Mouse (Mus musculus) heart, postnatal 0 days (tissue): ENCODE data around the gene Soat1. TPM values are rescaled to one million over a fixed set of nuclear protein-coding genes. Genes with fewer than 3 reads are reported as not detected.

ENCODE experiments used
- ATAC-seq: fragments of 200-750 bp; cut with Nextera tagmentation; 2 replicates; pipeline ENCODE4 v1.8.0; 2017; ENCODE audit warnings: low read depth, moderate number of reproducible peaks, moderate library complexity; ENCODE audit not compliant: insufficient read depth
- DNase-seq: peaks from one replicate; pipeline ENCODE4 v3.0.0-alpha.2; 2016; ENCODE audit warnings: low spot score
- H3K27ac ChIP-seq: fragments of 300-500 bp; sonication (generic); 2 replicates; pipeline ENCODE4 v1.5.1; 2014; ENCODE audit warnings: low read depth, mild to moderate bottlenecking
- H3K27me3 ChIP-seq: fragments of 300-500 bp; sonication (generic); 2 replicates; pipeline ENCODE4 v1.6.1; 2014; ENCODE audit warnings: low read length, mixed read lengths; ENCODE audit not compliant: control insufficient read depth, insufficient read depth
- H3K36me3 ChIP-seq: fragments of 300-500 bp; sonication (generic); replicated peaks from 2 replicates; pipeline ENCODE4 v1.6.1; 2014; ENCODE audit warnings: low read length, mixed read lengths; ENCODE audit not compliant: control insufficient read depth, insufficient read depth
- H3K4me1 ChIP-seq: fragments of 300-500 bp; sonication (generic); 2 replicates; pipeline ENCODE4 v1.6.1; 2014; ENCODE audit warnings: antibody characterized with exemption; ENCODE audit not compliant: control insufficient read depth, insufficient read depth
- H3K4me2 ChIP-seq: fragments of 300-500 bp; sonication (generic); 2 replicates; pipeline ENCODE4 v1.6.1; 2014; ENCODE audit warnings: low read depth, mild to moderate bottlenecking, low read length, moderate library complexity
- H3K4me3 ChIP-seq: fragments of 300-500 bp; sonication (generic); 2 replicates; pipeline ENCODE4 v1.5.1; 2014; ENCODE audit warnings: low read depth, low read length
- H3K9ac ChIP-seq: fragments of 300-500 bp; sonication (generic); replicated peaks from 2 replicates; pipeline ENCODE4 v1.6.1; 2014; ENCODE audit warnings: low read depth, low read length, mixed read lengths
- H3K9me3 ChIP-seq: fragments of 300-500 bp; sonication (generic); replicated peaks from 2 replicates; pipeline ENCODE4 v1.6.1; 2016; ENCODE audit warnings: low read length; ENCODE audit not compliant: control insufficient read depth
- CTCF ChIP-seq: IDR thresholded peaks from 2 replicates; pipeline ENCODE4 v1.5.1; 2016; ENCODE audit warnings: antibody characterized with exemption, control low read depth, low read depth
- EP300 ChIP-seq: IDR thresholded peaks from 2 replicates; pipeline ENCODE4 v1.6.1; 2016; ENCODE audit warnings: antibody characterized with exemption, low read depth
- WGBS: fragments of 180-500 bp; shearing (Covaris S2); extraction: QIAGEN DNeasy Blood & Tissue Kit; methylation state at CpG from one replicate; pipeline ENCODE4 v1.1.7; 2014; 5-methylcytosine and 5-hydroxymethylcytosine counted together
- polyA plus RNA-seq: library from polyadenylated mRNA; unstranded; fragments of >200 nt; fragmentation: Nextera tagmentation; extraction: Ambion mirVana; gene quantifications from 2 replicates; pipeline ENCODE4 v1.2.1, GENCODE M21; 2015
- total RNA-seq: library from RNA; depleted of rRNA; stranded (reverse); fragments of >200 nt; gene quantifications from 2 replicates; pipeline ENCODE4 v1.2.3, GENCODE M21; 2014; ENCODE audit warnings: low replicate concordance

Gene Soat1
- total and polyA plus RNA-seq, 2 experiments from 2014 or later, result 8.6 to 47.3 TPM

DNA sequence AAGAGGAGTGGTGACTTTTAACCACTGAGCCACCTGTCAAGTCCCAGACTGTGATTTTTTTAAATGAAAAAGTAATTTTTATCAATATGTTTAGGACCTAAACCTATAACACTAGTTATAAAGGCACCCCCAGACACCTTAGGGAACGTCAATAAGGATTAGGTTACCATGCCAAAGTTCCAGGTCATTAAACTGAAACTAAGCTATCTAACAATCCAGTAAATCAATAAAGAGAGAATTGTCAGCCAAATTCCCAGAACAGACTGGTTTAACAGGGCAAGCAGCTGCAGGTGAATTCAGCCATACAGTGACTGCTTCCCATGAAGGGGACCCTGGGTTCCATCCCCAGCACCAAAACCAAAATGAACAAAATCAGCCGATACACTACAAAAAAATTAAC, 31.8 kb upstream of the Soat1 start:
- DNase-seq (no peak), ATAC-seq (no peak)
- no peaks in the 10 kb centered on the region for H3K4me1 ChIP-seq
- H3K9me3 ChIP-seq, result no peaks in the 10 kb centered on the region
- no peak overlapping the region for H3K4me2 ChIP-seq
- TF ChIP-seq EP300 (no peak), CTCF (no peak)
- H3K4me3 ChIP-seq, result no peak overlapping the region
- WGBS, result 87% methylated on average over 2 of the region's 2 CpGs
- H3K27me3 ChIP-seq, result no peaks in the 10 kb centered on the region
- H3K27ac ChIP-seq, result no peak overlapping the region
- H3K9ac ChIP-seq, result no peak overlapping the region
- no peaks in the 10 kb centered on the region for H3K36me3 ChIP-seq

DNA sequence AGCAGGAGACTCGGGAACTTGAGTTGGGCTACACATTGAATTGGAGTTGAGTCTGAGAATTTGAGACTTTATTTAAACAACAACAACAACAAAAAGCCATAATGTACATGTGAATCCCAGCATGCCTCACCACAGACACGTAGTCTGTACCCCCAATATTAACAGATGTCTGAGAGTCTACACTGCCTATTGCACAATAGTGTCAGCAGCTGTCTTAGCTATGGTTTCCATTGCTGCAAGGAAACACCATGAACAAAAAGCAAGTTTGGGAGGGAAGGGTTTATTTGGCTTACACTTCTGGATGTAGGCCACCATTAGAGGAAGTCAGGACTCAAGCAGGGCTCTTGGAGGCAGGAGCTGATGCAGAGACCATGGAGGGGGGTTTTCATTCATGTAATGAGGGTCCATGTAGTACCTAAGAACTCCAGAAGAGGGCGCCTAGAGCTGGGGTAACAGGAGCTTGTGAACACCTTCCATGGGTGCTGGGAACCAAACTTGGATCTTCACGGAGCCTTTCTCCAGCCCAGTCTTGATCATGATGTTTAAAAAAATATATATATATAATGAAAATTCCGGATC, 30.9 kb upstream of the Soat1 start:
- Histone ChIP-seq H3K4me1 (no peaks in the 10 kb centered on the region), H3K27me3 (no peaks in the 10 kb centered on the region), H3K9ac (no peak overlapping the region), H3K27ac (no peak overlapping the region), H3K9me3 (no peaks in the 10 kb centered on the region), H3K36me3 (no peaks in the 10 kb centered on the region), H3K4me3 (no peak overlapping the region), H3K4me2 (no peak overlapping the region)
- DNase-seq (no peak), ATAC-seq (no peak)
- 67% methylated on average over 5 of the region's 5 CpGs for WGBS
- TF ChIP-seq CTCF, result no peak

DNA sequence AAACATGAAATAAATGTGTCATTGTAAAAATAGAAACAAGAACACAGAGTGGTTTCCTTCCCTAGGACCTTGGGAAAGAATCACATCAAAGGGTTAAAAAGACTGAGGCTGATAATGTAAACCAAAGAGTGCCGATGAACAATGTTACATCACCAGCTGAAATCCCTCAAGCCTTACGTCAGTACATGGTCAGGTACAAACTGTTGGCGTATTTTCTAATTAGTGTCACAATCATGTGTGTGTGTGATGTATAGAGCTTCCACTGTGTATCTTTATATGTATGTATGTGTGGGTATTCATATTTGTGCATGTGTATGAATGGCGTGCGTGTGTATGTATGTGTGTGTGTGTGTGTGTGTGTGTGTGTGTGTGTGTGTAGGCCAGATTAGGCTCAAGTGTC, 22.8 kb upstream of the Soat1 start:
- Histone ChIP-seq H3K4me3 (no peak overlapping the region), H3K4me1 (no peaks in the 10 kb centered on the region), H3K27me3 (no peaks in the 10 kb centered on the region), H3K4me2 (no peak overlapping the region), H3K36me3 (no peaks in the 10 kb centered on the region), H3K27ac (no peak overlapping the region), H3K9ac (no peak overlapping the region), H3K9me3 (no peaks in the 10 kb centered on the region)
- WGBS, result 73% methylated on average over 5 of the region's 5 CpGs
- DNase-seq (no peak), ATAC-seq (no peak)
- TF ChIP-seq EP300, result no peak
- TF ChIP-seq CTCF, result no peak

DNA sequence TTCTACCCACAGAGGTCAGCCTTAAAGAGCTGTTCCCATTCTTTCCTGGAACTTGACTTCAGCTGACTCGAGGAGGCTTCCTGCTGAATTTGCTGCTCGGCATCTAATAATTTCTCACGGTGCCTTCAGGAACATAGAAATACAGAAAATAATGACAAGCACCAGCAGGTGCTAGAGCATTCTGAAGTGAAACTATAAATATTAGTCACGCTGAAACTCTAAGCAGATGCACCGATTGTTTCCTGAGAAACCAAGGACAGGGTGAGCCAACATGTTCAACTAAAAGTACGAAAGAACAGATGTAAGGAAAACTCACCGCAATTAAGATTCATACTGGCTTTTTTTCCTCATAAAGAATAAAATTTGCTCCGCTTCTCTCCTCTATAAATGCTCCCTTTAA, 20.9 kb upstream of the Soat1 start:
- no peaks in the 10 kb centered on the region for H3K27me3 ChIP-seq
- no peak overlapping the region for H3K4me2 ChIP-seq
- no peak for DNase-seq
- H3K4me1 ChIP-seq, result no peaks in the 10 kb centered on the region
- H3K4me3 ChIP-seq, result no peak overlapping the region
- no peak overlapping the region for H3K27ac ChIP-seq
- TF ChIP-seq EP300 (no peak), CTCF (no peak)
- H3K36me3 ChIP-seq, result no peaks in the 10 kb centered on the region
- no peak overlapping the region for H3K9ac ChIP-seq
- no peaks in the 10 kb centered on the region for H3K9me3 ChIP-seq
- no peak for ATAC-seq
- WGBS, result 82% methylated on average over 8 of the region's 8 CpGs

DNA sequence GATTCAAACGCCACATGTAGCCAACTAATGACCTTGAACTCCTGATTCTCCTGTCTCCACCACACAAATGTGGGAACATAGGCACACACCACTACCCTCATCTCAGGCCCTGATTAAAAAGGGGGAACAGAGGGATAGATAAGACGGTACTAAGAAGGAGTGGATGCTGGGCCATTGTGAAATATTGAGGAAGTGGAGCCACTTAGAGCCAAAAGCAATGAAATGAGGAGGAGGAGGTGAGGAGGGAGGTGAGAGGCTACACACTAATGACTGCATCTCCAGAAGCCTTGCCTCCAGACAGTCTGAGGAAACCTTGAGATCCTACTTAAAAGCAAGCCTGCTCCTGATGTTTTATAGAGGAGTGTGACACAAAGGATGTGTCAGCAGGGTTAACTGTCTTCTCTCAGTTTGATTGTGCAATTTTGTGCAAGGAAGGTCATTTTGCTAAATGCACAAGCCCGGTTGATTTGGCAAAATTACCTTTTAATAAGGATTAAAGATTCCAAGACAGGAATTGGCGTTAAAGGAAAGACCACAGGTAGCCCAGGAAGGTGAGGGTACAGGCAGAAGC, 17.2 kb upstream of the Soat1 start:
- Histone ChIP-seq H3K9ac (no peak overlapping the region), H3K4me2 (no peak overlapping the region), H3K36me3 (no peaks in the 10 kb centered on the region), H3K9me3 (no peaks in the 10 kb centered on the region), H3K27ac (no peak overlapping the region), H3K4me3 (no peak overlapping the region), H3K27me3 (no peaks in the 10 kb centered on the region), H3K4me1 (no peaks in the 10 kb centered on the region)
- 65% methylated on average over 4 of the region's 4 CpGs for WGBS
- no peak for DNase-seq
- ATAC-seq, result no peak
- TF ChIP-seq CTCF (no peak), EP300 (no peak)

DNA sequence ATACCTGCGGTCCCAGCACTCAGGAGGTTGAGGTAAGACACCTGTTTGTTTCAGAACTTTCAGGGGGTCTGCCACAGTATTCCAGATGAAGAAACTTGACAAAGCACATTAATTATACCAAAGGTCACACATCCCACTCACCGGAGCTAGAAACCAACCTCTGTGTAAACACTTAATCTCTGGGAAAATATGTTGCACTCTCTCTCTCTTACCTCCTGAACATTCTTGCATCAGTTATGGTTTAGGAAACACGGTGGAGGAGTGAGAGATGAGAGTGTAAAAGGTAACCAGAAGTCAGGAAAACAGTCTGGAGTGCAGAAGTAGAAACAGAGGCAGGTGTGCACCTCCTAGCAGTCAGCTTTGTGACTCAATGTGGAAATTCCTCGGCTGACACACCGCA, 13.9 kb upstream of the Soat1 start:
- Histone ChIP-seq H3K27me3 (no peaks in the 10 kb centered on the region), H3K27ac (no peak overlapping the region), H3K36me3 (no peaks in the 10 kb centered on the region), H3K9me3 (no peaks in the 10 kb centered on the region), H3K4me1 (no peaks in the 10 kb centered on the region), H3K4me3 (no peak overlapping the region), H3K4me2 (no peak overlapping the region), H3K9ac (no peak overlapping the region)
- no peak for DNase-seq
- WGBS, result 77% methylated on average over 5 of the region's 5 CpGs
- no peak for ATAC-seq
- TF ChIP-seq CTCF (no peak), EP300 (no peak)
